Mouse (Mus musculus): Measurements from ENCODE around the gene Sstr1.

DNA sequence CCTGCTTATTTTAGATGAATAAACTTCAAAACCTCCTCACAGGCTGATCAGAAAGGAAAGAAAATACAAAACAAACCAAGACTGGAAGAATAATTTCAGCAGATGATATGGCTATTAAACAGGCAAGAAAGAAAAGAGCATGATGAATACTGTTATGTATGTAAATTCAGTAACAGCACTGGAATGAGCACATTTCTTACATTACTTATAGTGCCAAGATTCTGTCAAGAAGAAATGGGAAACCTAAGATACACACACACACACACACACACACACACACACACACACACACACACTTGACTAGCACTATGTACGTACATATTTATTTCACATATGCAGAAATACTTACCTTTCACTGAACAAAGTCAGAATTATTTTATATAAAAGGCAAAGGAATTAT, 40.3 kb downstream of the Sstr1 start:
- TF ChIP-seq CTCF (IDR thresholded peaks at IDR 0.05; ENCODE audit: low read depth) (no peak), EP300 (IDR thresholded peaks at IDR 0.05; ENCODE audit: low read depth) (no peak)

All from liver, postnatal 0 days (tissue).